Mouse (Mus musculus) bone marrow, adult 2 months (tissue): ENCODE measurements at regions not wholly inside any gene's neighbourhood (a gene's known extent, or its start where the extent isn't known, plus 50 kb on each side); places are given as distances from the start of the nearest gene placed in this dataset.

Experiments used
- H3K27ac ChIP-seq: fragments of 200-500 bp; 2 replicates; pipeline ENCODE4 v1.5.1; 2012; ENCODE audit warnings: low read depth, mild to moderate bottlenecking, control low read depth, inconsistent platforms, low read length; ENCODE audit not compliant: control insufficient read depth, poor library complexity, insufficient read depth
- H3K4me1 ChIP-seq: fragments of 200-500 bp; 2 replicates; pipeline ENCODE4 v1.6.1; 2011; ENCODE audit warnings: low read length; ENCODE audit not compliant: control insufficient read depth, insufficient read depth
- H3K4me3 ChIP-seq: fragments of 200-500 bp; replicated peaks from 2 replicates; pipeline ENCODE3; 2011; ENCODE audit warnings: mild to moderate bottlenecking, low read depth, low read length, control low read depth; ENCODE audit not compliant: control insufficient read depth
- CTCF ChIP-seq: fragments of 200-500 bp; IDR thresholded peaks from 2 replicates; pipeline ENCODE4 v1.5.1; 2011; ENCODE audit warnings: low read length, control low read depth; ENCODE audit not compliant: control insufficient read depth, insufficient read depth
- POLR2A ChIP-seq: fragments of 200-500 bp; IDR thresholded peaks from 2 replicates; pipeline ENCODE4 v1.6.1; 2011; ENCODE audit warnings: low read depth, mild to moderate bottlenecking, control low read depth, low read length, borderline replicate concordance; ENCODE audit not compliant: control insufficient read depth
- WGBS: fragments of 180-500 bp; shearing (Covaris S2); methylation state at CpG from one replicate; pipeline ENCODE4 v1.1.7; 2018; 5-methylcytosine and 5-hydroxymethylcytosine counted together

DNA sequence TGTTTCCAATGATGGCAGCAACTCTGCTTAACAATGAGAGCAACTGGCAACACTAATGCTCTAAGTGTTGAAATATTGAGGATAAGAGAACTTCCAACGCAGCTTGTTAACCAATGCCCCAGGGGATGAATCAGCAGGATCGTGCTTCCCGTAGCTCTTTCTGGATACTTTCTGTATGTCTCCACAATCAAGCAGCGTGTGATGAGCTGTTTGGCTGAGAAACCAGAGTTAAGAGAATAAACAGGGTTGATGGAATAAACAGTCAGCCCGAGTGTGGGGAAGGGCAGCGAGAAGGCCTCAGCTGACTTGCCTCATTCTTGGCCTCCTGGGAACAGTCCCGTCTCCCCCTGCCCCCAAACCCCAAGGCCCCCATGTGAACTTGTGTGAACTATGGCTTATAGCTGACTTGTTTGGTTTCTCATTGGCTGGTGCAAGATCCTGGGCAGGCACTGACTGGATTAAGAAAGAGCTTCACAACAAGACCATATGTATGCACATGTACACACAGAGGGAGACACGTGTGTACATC, 264.6 kb upstream of the Rnaseh2b start:
- no peak for TF ChIP-seq POLR2A
- no peak for TF ChIP-seq CTCF
- Histone ChIP-seq H3K27ac (no peak overlapping the region), H3K4me3 (no peak overlapping the region), H3K4me1 (peaks cover 2% of the 10 kb centered on the region; the same call in 1 of the 2 replicates)
- WGBS, result 60% methylated on average over 8 of the region's 8 CpGs

GRCm38 (mm10) chr14:62030059-62030458, 262.3 kb upstream of the Rnaseh2b start:
- Histone ChIP-seq H3K4me1 (peaks cover 2% of the 10 kb centered on the region; the same call in 1 of the 2 replicates), H3K27ac (no peak overlapping the region), H3K4me3 (no peak overlapping the region)
- WGBS, result 68% methylated on average over 7 of the region's 7 CpGs
- TF ChIP-seq CTCF, result no peak
- no peak for TF ChIP-seq POLR2A

DNA sequence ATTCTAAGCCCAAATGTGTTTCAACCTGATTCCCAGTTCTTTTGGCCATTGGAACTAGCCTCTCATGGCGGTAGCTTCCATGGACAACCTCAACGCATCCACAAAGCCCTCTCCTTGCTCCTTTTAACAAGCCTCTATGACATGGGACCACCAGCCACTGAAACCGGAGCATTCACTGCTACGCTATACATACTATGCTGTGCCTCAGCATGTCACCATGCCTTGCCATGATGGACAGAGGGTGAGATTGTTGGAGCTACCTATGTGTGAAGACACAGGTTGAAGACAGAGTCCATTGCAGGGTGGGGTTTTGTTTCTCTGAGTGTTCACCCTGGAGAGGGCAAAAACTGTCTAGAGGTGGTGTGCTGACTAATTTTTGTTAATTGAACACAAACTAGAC, 258.7 kb upstream of the Rnaseh2b start:
- TF ChIP-seq POLR2A, result no peak
- no peak for TF ChIP-seq CTCF
- WGBS, result 83% methylated on average over 4 of the region's 4 CpGs
- Histone ChIP-seq H3K4me3 (no peak overlapping the region), H3K4me1 (no peaks in the 10 kb centered on the region), H3K27ac (no peak overlapping the region)

DNA sequence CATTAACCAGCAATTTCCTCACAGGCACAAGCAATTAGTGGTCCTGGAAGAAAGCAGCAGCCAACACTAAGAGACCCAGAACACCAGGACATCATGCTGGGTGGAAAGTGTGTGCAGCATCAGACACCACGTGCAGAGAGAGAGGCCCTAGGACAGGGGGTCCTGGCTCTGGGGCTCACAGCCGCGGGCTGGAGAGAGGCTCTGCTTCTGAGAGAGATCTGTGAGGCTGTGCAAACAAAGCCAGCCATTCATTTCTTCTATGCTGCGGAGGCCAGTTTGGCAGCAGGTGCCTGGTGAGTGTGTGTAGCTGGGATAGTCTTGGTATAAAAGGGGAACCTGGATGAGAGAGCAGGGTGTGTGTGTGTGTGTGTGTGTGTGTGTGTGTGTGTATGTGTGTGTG, 257.7 kb upstream of the Rnaseh2b start:
- no peaks in the 10 kb centered on the region for H3K4me1 ChIP-seq
- no peak overlapping the region for H3K4me3 ChIP-seq
- H3K27ac ChIP-seq, result no peak overlapping the region
- 75% methylated on average over 4 of the region's 4 CpGs for WGBS
- TF ChIP-seq CTCF (no peak), POLR2A (no peak)

DNA sequence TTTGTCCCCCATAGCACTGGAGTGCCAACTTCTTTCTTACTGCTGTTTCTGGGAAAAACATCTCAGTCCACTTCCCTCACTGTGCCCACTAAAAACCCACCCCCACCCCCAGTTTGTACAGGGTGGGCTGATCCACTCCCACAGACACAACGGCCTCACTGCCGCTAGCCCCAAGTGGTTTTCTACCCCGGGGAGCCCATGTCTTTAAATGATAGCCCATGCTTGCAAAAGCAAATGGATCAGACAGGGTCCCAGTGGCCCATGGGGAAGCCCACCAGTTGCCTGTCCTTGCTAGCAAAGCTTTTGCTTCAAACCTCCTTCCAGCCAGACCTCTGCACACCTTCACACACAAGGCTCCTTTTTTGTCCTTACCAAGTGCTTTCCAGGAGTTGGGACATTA, 257.0 kb upstream of the Rnaseh2b start:
- H3K4me1 ChIP-seq, result no peaks in the 10 kb centered on the region
- H3K4me3 ChIP-seq, result no peak overlapping the region
- WGBS, result 78% methylated on average over 3 of the region's 3 CpGs

DNA sequence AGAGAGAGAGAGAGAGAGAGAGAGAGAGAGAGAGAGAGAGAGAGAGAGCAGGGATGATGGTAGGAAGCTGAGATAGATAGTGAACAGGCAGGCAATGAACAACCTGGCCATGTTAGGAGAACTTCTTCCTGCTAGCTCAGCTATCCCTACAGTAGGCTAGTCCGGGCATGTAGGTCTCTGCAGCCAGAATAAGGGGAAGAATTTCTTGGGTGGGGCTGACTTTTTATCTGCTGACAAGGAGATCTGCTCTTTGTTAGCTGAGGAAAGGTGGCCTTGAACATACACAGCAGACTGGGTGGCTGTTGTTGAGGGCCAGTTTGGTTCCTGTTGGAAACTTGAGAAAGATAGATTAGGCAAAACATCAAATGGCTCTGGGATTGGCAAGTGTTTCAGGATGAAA, 254.9 kb upstream of the Rnaseh2b start:
- 60% methylated on average over 1 of the region's 1 CpGs for WGBS
- Histone ChIP-seq H3K4me1 (no peaks in the 10 kb centered on the region; the same call in 1 of the 2 replicates), H3K27ac (no peak overlapping the region), H3K4me3 (no peak overlapping the region)
- TF ChIP-seq POLR2A, result no peak
- no peak for TF ChIP-seq CTCF

More for the DNA sequence above, 257.0 kb upstream of the Rnaseh2b start:
- no peak overlapping the region for H3K27ac ChIP-seq
- TF ChIP-seq POLR2A (no peak), CTCF (no peak)

DNA sequence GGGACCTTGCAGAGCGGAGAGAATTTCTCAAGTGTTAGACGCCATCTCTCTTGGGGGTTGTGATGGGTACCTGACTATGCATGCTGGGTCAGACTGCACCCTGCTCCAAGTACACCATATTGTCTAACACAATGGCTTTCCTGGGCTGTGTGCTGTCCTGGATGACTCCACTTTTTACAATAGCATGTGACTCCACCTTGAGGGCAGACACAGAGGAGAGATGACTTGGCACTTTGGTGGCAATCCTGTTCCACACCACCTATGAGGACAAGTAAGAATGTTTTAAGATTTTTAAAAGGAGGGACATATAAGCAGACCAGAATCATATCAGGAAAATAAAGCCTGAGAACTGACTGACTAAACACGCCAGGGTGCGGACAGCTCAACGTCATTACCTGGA, 254.5 kb upstream of the Rnaseh2b start:
- H3K4me3 ChIP-seq, result no peak overlapping the region
- H3K4me1 ChIP-seq, result no peaks in the 10 kb centered on the region; the same call in 1 of the 2 replicates
- 87% methylated on average over 5 of the region's 5 CpGs for WGBS
- no peak overlapping the region for H3K27ac ChIP-seq
- no peak for TF ChIP-seq POLR2A
- no peak for TF ChIP-seq CTCF

- 69% methylated on average over 11 of the region's 11 CpGs for WGBS
- no peaks in the 10 kb centered on the region; the same call in 1 of the 2 replicates for H3K4me1 ChIP-seq
- no peak overlapping the region for H3K27ac ChIP-seq
- H3K4me3 ChIP-seq, result no peak overlapping the region
- no peak for TF ChIP-seq POLR2A
- TF ChIP-seq CTCF, result peak; percentile 29; the same call in 1 of the 2 replicates
Observed at GRCm38 (mm10) chr14:62042305-62043116, 249.9 kb upstream of the Rnaseh2b start.

GRCm38 (mm10) chr14:62043117-62043422, 249.3 kb upstream of the Rnaseh2b start:
- TF ChIP-seq CTCF (no peak), POLR2A (no peak)
- Histone ChIP-seq H3K27ac (no peak overlapping the region), H3K4me1 (no peaks in the 10 kb centered on the region; the same call in 1 of the 2 replicates), H3K4me3 (no peak overlapping the region)
- WGBS, result 91% methylated on average over 4 of the region's 4 CpGs
